Mouse (Mus musculus) neural tube, embryonic 15.5 days (tissue): Measurements from ENCODE around the gene Chst4. TPM values are rescaled to one million over a fixed set of nuclear protein-coding genes. Genes with fewer than 3 reads are reported as not detected.

Source experiments
- ATAC-seq: fragments of 200-750 bp; cut with Nextera tagmentation; 2 replicates; pipeline ENCODE4 v1.8.0; 2017; ENCODE audit warnings: mild to moderate bottlenecking, moderate TSS enrichment, moderate library complexity; ENCODE audit not compliant: low FRiP score
- H3K27ac ChIP-seq: fragments of 300-500 bp; sonication (generic); replicated peaks from 2 replicates; pipeline ENCODE4 v1.5.1; 2015; ENCODE audit warnings: mild to moderate bottlenecking, inconsistent platforms
- H3K27me3 ChIP-seq: fragments of 300-500 bp; sonication (generic); replicated peaks from 2 replicates; pipeline ENCODE4 v1.6.1; 2015; ENCODE audit warnings: inconsistent platforms
- H3K36me3 ChIP-seq: fragments of 300-500 bp; sonication (generic); 2 replicates; pipeline ENCODE4 v1.6.1; 2015; ENCODE audit warnings: inconsistent platforms
- H3K4me1 ChIP-seq: fragments of 300-500 bp; sonication (generic); 2 replicates; pipeline ENCODE4 v1.6.1; 2015; ENCODE audit warnings: inconsistent platforms
- H3K4me2 ChIP-seq: fragments of 300-500 bp; sonication (generic); 2 replicates; pipeline ENCODE4 v1.6.1; 2015; ENCODE audit warnings: inconsistent platforms, mild to moderate bottlenecking, moderate library complexity
- H3K4me3 ChIP-seq: fragments of 300-500 bp; sonication (generic); replicated peaks from 2 replicates; pipeline ENCODE4 v1.5.1; 2015; ENCODE audit warnings: mild to moderate bottlenecking, inconsistent platforms
- H3K9ac ChIP-seq: fragments of 300-500 bp; sonication (generic); replicated peaks from 2 replicates; pipeline ENCODE4 v1.6.1; 2015; ENCODE audit warnings: mild to moderate bottlenecking, inconsistent platforms
- H3K9me3 ChIP-seq: fragments of 300-500 bp; sonication (generic); replicated peaks from 2 replicates; pipeline ENCODE4 v1.6.1; 2016; ENCODE audit warnings: inconsistent platforms
- WGBS: fragments of 180-500 bp; shearing (Covaris S2); methylation state at CpG from one replicate; pipeline ENCODE4 v1.1.7; 2015; ENCODE audit warnings: mixed read lengths; 5-methylcytosine and 5-hydroxymethylcytosine counted together
- polyA plus RNA-seq: library from polyadenylated mRNA; unstranded; fragments of >200 nt; fragmentation: Nextera tagmentation; extraction: Ambion mirVana; gene quantifications from 2 replicates; pipeline ENCODE4 v1.2.1, GENCODE M21; 2015

Chst4 gene
- polyA plus RNA-seq, 1 experiment from 2014 or later: not detected

DNA sequence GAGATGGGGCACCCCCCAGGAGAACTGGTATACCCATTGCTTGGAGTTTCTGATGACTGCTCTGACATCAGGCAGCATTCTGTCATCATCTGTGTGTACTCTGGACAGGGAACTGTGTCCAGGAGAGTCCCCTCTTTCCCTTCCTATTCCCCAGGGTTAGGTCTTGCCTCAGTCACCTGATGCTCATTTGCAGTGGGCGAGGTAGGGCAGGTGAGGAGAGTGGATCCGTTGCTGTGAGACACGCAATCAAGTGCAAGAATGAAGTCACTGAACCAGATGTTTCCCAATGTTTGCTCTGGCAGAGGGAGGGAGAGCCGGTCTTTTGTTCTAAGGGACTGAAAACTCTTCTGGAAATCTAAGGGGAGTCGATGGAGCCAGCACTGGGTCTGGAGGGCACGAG is 60.2 kb downstream of the Chst4 start:
- Histone ChIP-seq H3K4me2 (no peak overlapping the region), H3K27me3 (no peaks in the 10 kb centered on the region), H3K9me3 (0 out of 2 replicates have a peak, but pooled peaks cover 4% of the 10 kb centered on the region), H3K36me3 (no peaks in the 10 kb centered on the region), H3K27ac (no peak overlapping the region), H3K4me1 (peaks cover 10% of the 10 kb centered on the region), H3K4me3 (no peak overlapping the region), H3K9ac (no peak overlapping the region)
- WGBS: 80% methylated on average over 6 of the region's 6 CpGs
- ATAC-seq: no peak

Other genes with a start within 250 kb of the Chst4 start
- 3.6 and 4.6 TPM in 2 replicates for gene Phlpp2, start 171.2 kb downstream of the Chst4 start, polyA plus RNA-seq
- 1.3 and 2.1 TPM in 2 replicates for gene Marveld3, start 77.5 kb downstream of the Chst4 start, polyA plus RNA-seq
- gene Tat, start 49.3 kb downstream of the Chst4 start, polyA plus RNA-seq: not detected in 2 replicates
- 20.6 and 22.5 TPM in 2 replicates for gene Zfp612, start 40.0 kb upstream of the Chst4 start, polyA plus RNA-seq
- gene Gm21964, start 61.5 kb upstream of the Chst4 start, polyA plus RNA-seq: not detected in 2 replicates
- not detected in 2 replicates for gene Gm17720, start 63.0 kb upstream of the Chst4 start, polyA plus RNA-seq
- gene Calb2, start 128.5 kb upstream of the Chst4 start, polyA plus RNA-seq: 48.2 and 55.0 TPM in 2 replicates
- 8.9 and 9.6 TPM in 2 replicates for gene Cmtr2, start 175.9 kb upstream of the Chst4 start, polyA plus RNA-seq
- gene Hydin, start 227.2 kb upstream of the Chst4 start, polyA plus RNA-seq: 0.27 and 0.31 TPM in 2 replicates